Mouse (Mus musculus) forebrain, embryonic 11.5 days (tissue): ENCODE measurements around the gene Synpr. TPM values are rescaled to one million over a fixed set of nuclear protein-coding genes. Genes with fewer than 3 reads are reported as not detected.

Experiments used
- ATAC-seq: fragments of 200-750 bp; cut with Nextera tagmentation; replicated peaks from 2 replicates; pipeline ENCODE4 v1.8.0; 2017; ENCODE audit warnings: moderate TSS enrichment; ENCODE audit not compliant: low FRiP score
- DNase-seq: peaks from one replicate; pipeline ENCODE4 v3.0.0-alpha.2; 2017; ENCODE audit warnings: low spot score
- H3K27ac ChIP-seq: fragments of 300-500 bp; sonication (generic); 2 replicates; pipeline ENCODE4 v1.5.1; 2014; ENCODE audit warnings: low read depth, low read length
- H3K27me3 ChIP-seq: fragments of 300-500 bp; sonication (generic); 2 replicates; pipeline ENCODE4 v1.6.1; 2014; ENCODE audit warnings: mild to moderate bottlenecking, low read length, mixed read lengths; ENCODE audit not compliant: control insufficient read depth, insufficient read depth
- H3K36me3 ChIP-seq: fragments of 300-500 bp; sonication (generic); 2 replicates; pipeline ENCODE4 v1.6.1; 2014; ENCODE audit warnings: mild to moderate bottlenecking, low read length, moderate library complexity, mixed read lengths; ENCODE audit not compliant: control insufficient read depth, insufficient read depth
- H3K4me1 ChIP-seq: fragments of 300-500 bp; sonication (generic); replicated peaks from 2 replicates; pipeline ENCODE4 v1.6.1; 2014; ENCODE audit warnings: low read length, mixed read lengths; ENCODE audit not compliant: control insufficient read depth, insufficient read depth
- H3K4me2 ChIP-seq: fragments of 300-500 bp; sonication (generic); 2 replicates; pipeline ENCODE4 v1.6.1; 2014; ENCODE audit warnings: low read depth, mild to moderate bottlenecking, low read length, moderate library complexity, mixed read lengths; ENCODE audit not compliant: severe bottlenecking
- H3K4me3 ChIP-seq: fragments of 300-500 bp; sonication (generic); 2 replicates; pipeline ENCODE4 v1.5.1; 2014; ENCODE audit warnings: low read depth, low read length
- H3K9ac ChIP-seq: fragments of 300-500 bp; sonication (generic); 2 replicates; pipeline ENCODE4 v1.6.1; 2014; ENCODE audit warnings: low read length
- H3K9me3 ChIP-seq: fragments of 300-500 bp; sonication (generic); 2 replicates; pipeline ENCODE4 v1.6.1; 2016; ENCODE audit warnings: low read length, mixed read lengths; ENCODE audit not compliant: control insufficient read depth
- WGBS: fragments of 180-500 bp; shearing (Covaris S2); extraction: QIAGEN DNeasy Blood & Tissue Kit; methylation state at CpG from one replicate; pipeline ENCODE4 v1.1.7; 2014; 5-methylcytosine and 5-hydroxymethylcytosine counted together
- polyA plus RNA-seq: library from polyadenylated mRNA; unstranded; fragments of >200 nt; fragmentation: Nextera tagmentation; extraction: Ambion mirVana; gene quantifications from 2 replicates; pipeline ENCODE4 v1.2.1, GENCODE M21; 2014

Synpr gene
- polyA plus RNA-seq, 1 experiment from 2014 or later, result 5.4 TPM

GRCm38 (mm10) chr14:13453461-13454204, 169.1 kb downstream of the Synpr start:
- no peaks in the 10 kb centered on the region for H3K36me3 ChIP-seq
- WGBS, result 52% methylated on average over 3 of the region's 3 CpGs
- ATAC-seq (no peak), DNase-seq (no peak)
- no peak overlapping the region for H3K4me3 ChIP-seq
- H3K4me1 ChIP-seq, result no peaks in the 10 kb centered on the region
- H3K4me2 ChIP-seq, result no peak overlapping the region
- H3K27ac ChIP-seq, result no peak overlapping the region
- no peaks in the 10 kb centered on the region for H3K9me3 ChIP-seq
- H3K9ac ChIP-seq, result no peak overlapping the region
- H3K27me3 ChIP-seq, result no peaks in the 10 kb centered on the region

DNA sequence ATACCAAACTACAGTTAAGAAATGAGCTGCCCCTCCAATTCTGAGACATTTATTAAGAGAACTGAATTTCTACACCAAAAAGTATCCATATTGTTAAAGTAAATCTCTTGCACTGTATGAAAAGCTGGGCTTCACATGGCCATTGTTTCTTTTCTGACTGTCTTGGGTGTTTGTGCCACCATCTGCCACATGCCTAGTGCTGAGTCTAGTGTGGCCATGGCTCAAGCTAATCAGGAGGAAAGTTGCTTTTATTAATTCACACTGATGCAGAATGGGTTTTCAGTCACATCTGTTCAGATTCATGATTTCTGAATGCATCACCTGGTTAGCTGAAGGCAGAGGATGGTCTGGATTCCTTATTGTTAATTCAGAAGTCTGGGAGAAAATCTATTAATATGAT, 170.4 kb downstream of the Synpr start:
- no peak overlapping the region for H3K9ac ChIP-seq
- H3K4me3 ChIP-seq, result no peak overlapping the region
- no peak overlapping the region for H3K27ac ChIP-seq
- DNase-seq (no peak), ATAC-seq (peak; percentile 44; the same call in 1 of the 2 replicates)
- H3K9me3 ChIP-seq, result no peaks in the 10 kb centered on the region
- no peaks in the 10 kb centered on the region for H3K27me3 ChIP-seq
- no peaks in the 10 kb centered on the region for H3K36me3 ChIP-seq
- no peaks in the 10 kb centered on the region for H3K4me1 ChIP-seq
- no peak overlapping the region for H3K4me2 ChIP-seq

- ATAC-seq (no peak), DNase-seq (no peak)
- Histone ChIP-seq H3K4me3 (no peak overlapping the region), H3K9ac (no peak overlapping the region), H3K4me1 (no peaks in the 10 kb centered on the region), H3K27ac (no peak overlapping the region), H3K36me3 (no peaks in the 10 kb centered on the region), H3K27me3 (no peaks in the 10 kb centered on the region), H3K4me2 (no peak overlapping the region), H3K9me3 (no peaks in the 10 kb centered on the region)
- WGBS, result 21% methylated on average over 1 of the region's 1 CpGs
Measured at GRCm38 (mm10) chr14:13459333-13459732, 174.8 kb downstream of the Synpr start.

GRCm38 (mm10) chr14:13469211-13469610, 184.6 kb downstream of the Synpr start:
- no peaks in the 10 kb centered on the region for H3K27me3 ChIP-seq
- no peaks in the 10 kb centered on the region for H3K36me3 ChIP-seq
- H3K9ac ChIP-seq, result no peak overlapping the region
- no peak overlapping the region for H3K4me3 ChIP-seq
- H3K27ac ChIP-seq, result no peak overlapping the region
- WGBS, result 85% methylated on average over 2 of the region's 2 CpGs
- H3K4me2 ChIP-seq, result no peak overlapping the region
- no peaks in the 10 kb centered on the region for H3K4me1 ChIP-seq
- no peaks in the 10 kb centered on the region for H3K9me3 ChIP-seq
- DNase-seq (no peak), ATAC-seq (no peak)

GRCm38 (mm10) chr14:13477821-13478220, 193.2 kb downstream of the Synpr start:
- Histone ChIP-seq H3K9me3 (no peaks in the 10 kb centered on the region), H3K27ac (no peak overlapping the region), H3K4me2 (no peak overlapping the region), H3K27me3 (no peaks in the 10 kb centered on the region), H3K36me3 (no peaks in the 10 kb centered on the region), H3K4me1 (no peaks in the 10 kb centered on the region), H3K9ac (no peak overlapping the region), H3K4me3 (no peak overlapping the region)
- WGBS, result 80% methylated on average over 1 of the region's 1 CpGs
- no peak for ATAC-seq
- DNase-seq, result no peak

- DNase-seq (no peak), ATAC-seq (no peak)
- H3K36me3 ChIP-seq, result no peaks in the 10 kb centered on the region
Measured at GRCm38 (mm10) chr14:13505355-13505754, 220.8 kb downstream of the Synpr start.

GRCm38 (mm10) chr14:13518608-13519139, 234.1 kb downstream of the Synpr start:
- DNase-seq (no peak), ATAC-seq (no peak; the same call in none of the 2 replicates)
- no peaks in the 10 kb centered on the region for H3K27me3 ChIP-seq
- no peaks in the 10 kb centered on the region for H3K36me3 ChIP-seq
- no peak overlapping the region for H3K4me2 ChIP-seq
- H3K4me1 ChIP-seq, result 0 out of 2 replicates have a peak, but pooled peaks cover 2% of the 10 kb centered on the region
- H3K9ac ChIP-seq, result no peak overlapping the region
- H3K4me3 ChIP-seq, result no peak overlapping the region
- H3K27ac ChIP-seq, result peak overlapping the region; percentile 63
- no peaks in the 10 kb centered on the region for H3K9me3 ChIP-seq
- 89% methylated on average over 5 of the region's 5 CpGs for WGBS

More at GRCm38 (mm10) chr14:13505355-13505754, 220.8 kb downstream of the Synpr start:
- no peak overlapping the region for H3K4me2 ChIP-seq
- no peaks in the 10 kb centered on the region for H3K9me3 ChIP-seq
- no peaks in the 10 kb centered on the region for H3K4me1 ChIP-seq
- no peak overlapping the region for H3K4me3 ChIP-seq
- H3K27ac ChIP-seq, result no peak overlapping the region
- H3K9ac ChIP-seq, result no peak overlapping the region
- H3K27me3 ChIP-seq, result no peaks in the 10 kb centered on the region
- 67% methylated on average over 5 of the region's 5 CpGs for WGBS

DNA sequence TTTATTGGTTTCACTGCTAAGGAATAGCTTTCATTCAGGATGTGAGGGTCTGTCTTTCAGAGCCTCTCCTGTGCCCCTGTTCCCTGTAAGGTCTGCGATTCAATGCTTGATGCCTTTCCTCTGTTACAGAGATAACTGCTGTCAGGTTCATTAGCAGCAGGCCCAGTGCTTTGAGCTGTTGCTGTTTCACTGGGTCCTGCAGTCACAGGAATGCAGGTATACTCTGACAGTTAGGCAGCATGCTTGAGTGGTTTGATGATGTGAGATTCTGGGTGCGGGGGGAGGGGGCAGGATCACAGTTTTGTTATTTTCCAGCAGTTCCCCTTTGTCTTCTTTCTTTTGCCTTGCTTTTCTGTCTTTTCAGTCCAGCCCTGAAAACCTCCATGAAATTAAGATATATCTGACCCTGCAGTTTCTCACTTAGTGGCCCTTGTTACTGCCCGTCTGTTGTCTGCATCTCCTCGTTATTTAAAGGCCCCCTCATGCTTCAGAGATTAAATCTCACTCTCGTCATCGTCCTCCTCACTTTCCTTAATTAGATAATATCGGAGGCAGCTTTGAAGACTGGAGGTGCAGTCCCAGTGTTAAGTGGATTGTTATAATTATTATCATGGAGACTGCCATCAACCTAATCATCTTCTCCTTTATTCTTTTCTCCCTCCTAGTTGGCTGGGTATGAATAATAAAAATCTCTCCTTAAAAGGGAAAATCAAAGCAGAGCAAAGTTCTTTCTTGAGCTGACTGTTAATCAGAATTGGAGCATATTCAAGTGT, 234.8 kb downstream of the Synpr start:
- ATAC-seq, result peak; percentile 87
- H3K4me2 ChIP-seq, result no peak overlapping the region
- no peaks in the 10 kb centered on the region for H3K9me3 ChIP-seq
- H3K4me1 ChIP-seq, result 0 out of 2 replicates have a peak, but pooled peaks cover 2% of the 10 kb centered on the region
- H3K4me3 ChIP-seq, result no peak overlapping the region
- H3K27me3 ChIP-seq, result no peaks in the 10 kb centered on the region
- WGBS, result 27% methylated on average over 7 of the region's 7 CpGs
- peak; percentile 67 for DNase-seq
- peak overlapping the region; percentile 63 for H3K27ac ChIP-seq
- H3K36me3 ChIP-seq, result no peaks in the 10 kb centered on the region
- no peak overlapping the region for H3K9ac ChIP-seq
